ENCODE assay signal across 10 mouse cellular contexts in genomic region chr4:117770935-117771334, GRCm38 (mm10). TPM values are rescaled to one million over a fixed set of nuclear protein-coding genes. Genes with fewer than 3 reads are reported as not detected.
DNase-seq lines count a peak whose midpoint lies in the region; ATAC-seq and TF ChIP-seq lines count a peak whose summit lies in the region.
"Had no signal": no experiment of that assay in that cellular context is flagged by ENCODE, and none has a peak within 500 bp of the region (broad histone marks: within the 10 kb centered on the region; RNA-seq: fewer than 3 reads in every experiment).

No protein-coding gene starts in this region.

- no peak for TF ChIP-seq EP300 in liver, embryonic 14.5 days (IDR thresholded peaks at IDR 0.05; ENCODE audit: low read depth)

- 23% methylated on average over 5 of the region's 5 CpGs for WGBS in forebrain, embryonic 10.5 days
- 21% methylated on average over 5 of the region's 5 CpGs for WGBS in forebrain, embryonic 13.5 days
- WGBS in liver, embryonic 14.5 days (ENCODE audit: insufficient replicate concordance), result 14% methylated on average over 5 of the region's 5 CpGs

- no peaks in the 10 kb centered on the region for H3K4me1 ChIP-seq in forebrain, embryonic 10.5 days
- H3K4me1 ChIP-seq in forebrain, embryonic 13.5 days, result no peaks in the 10 kb centered on the region
- H3K4me1 ChIP-seq in liver, embryonic 14.5 days (replicated peaks; ENCODE audit: control insufficient read depth in 2 of 2, insufficient read depth in 2 of 2, low read length in 1 of 2), result no peaks in the 10 kb centered on the region
- H3K4me1 ChIP-seq: limb, embryonic 13.5 days had no signal

- no peaks in the 10 kb centered on the region for H3K27me3 ChIP-seq in forebrain, embryonic 10.5 days (ENCODE audit: poor library complexity, severe bottlenecking)
- H3K27me3 ChIP-seq in forebrain, embryonic 13.5 days, result no peaks in the 10 kb centered on the region
- no peaks in the 10 kb centered on the region for H3K27me3 ChIP-seq in liver, embryonic 14.5 days (ENCODE audit: control insufficient read depth, insufficient read depth, low read length)
- H3K27me3 ChIP-seq: limb, embryonic 13.5 days had no signal

- H3K36me3 ChIP-seq in forebrain, embryonic 10.5 days (replicated peaks), result no peaks in the 10 kb centered on the region
- no peaks in the 10 kb centered on the region for H3K36me3 ChIP-seq in forebrain, embryonic 13.5 days (ENCODE audit: poor library complexity, severe bottlenecking)
- no peaks in the 10 kb centered on the region for H3K36me3 ChIP-seq in liver, embryonic 14.5 days (replicated peaks; ENCODE audit: control insufficient read depth, insufficient read depth, low read depth)
- H3K36me3 ChIP-seq: limb, embryonic 13.5 days had no signal

- no peaks in the 10 kb centered on the region for H3K9me3 ChIP-seq in forebrain, embryonic 10.5 days
- H3K9me3 ChIP-seq in forebrain, embryonic 13.5 days (replicated peaks), result no peaks in the 10 kb centered on the region
- H3K9me3 ChIP-seq in liver, embryonic 14.5 days (ENCODE audit: control insufficient read depth, low read length), result no peaks in the 10 kb centered on the region
- H3K9me3 ChIP-seq: limb, embryonic 13.5 days had no signal

- no peak overlapping the region for H3K9ac ChIP-seq in forebrain, embryonic 13.5 days
- H3K9ac ChIP-seq in liver, embryonic 14.5 days (replicated peaks), result no peak overlapping the region
- H3K9ac ChIP-seq: limb, embryonic 13.5 days had no signal

- DNase-seq in forebrain, embryonic 10.5 days (ENCODE audit: extremely low spot score, low spot score), result peak; percentile 25
- DNase-seq in R1 (ENCODE audit: low read depth, low spot score), result peak; percentile 77
- DNase-seq in cerebellum, postnatal 14 days, result peak; percentile 82 to 83
- peak; percentile 30 for DNase-seq in gastrocnemius, postnatal 14 days
- peak; percentile 69 to 73 for DNase-seq in kidney, postnatal 4 days
- peak; percentile 28 to 49 (median 39) for DNase-seq in liver, embryonic 14.5 days (ENCODE audit: low read depth in 3 of 3, low spot score in 3 of 3)
- DNase-seq in right cerebral cortex, postnatal 14 days, result peak; percentile 60

- no peak overlapping the region for H3K27ac ChIP-seq in forebrain, embryonic 10.5 days
- no peak overlapping the region for H3K27ac ChIP-seq in forebrain, embryonic 13.5 days
- H3K27ac ChIP-seq in liver, embryonic 14.5 days, result no peak overlapping the region
- H3K27ac ChIP-seq: limb, embryonic 13.5 days had no signal

- intact Hi-C loops in gastrocnemius, postnatal 14 days (cut with DNase I; ENCODE audit: low total_unique reads), result no loop called here

- ATAC-seq in forebrain, embryonic 13.5 days, result no peak
- ATAC-seq in liver, embryonic 14.5 days (ENCODE audit: insufficient read depth), result no peak

- no peak overlapping the region for H3K4me3 ChIP-seq in forebrain, embryonic 10.5 days
- no peak overlapping the region for H3K4me3 ChIP-seq in forebrain, embryonic 13.5 days
- no peak overlapping the region for H3K4me3 ChIP-seq in liver, embryonic 14.5 days (ENCODE audit: insufficient read depth in 1 of 2, low read depth in 2 of 2, low read length in 2 of 2)
- H3K4me3 ChIP-seq: limb, embryonic 13.5 days had no signal

- TF ChIP-seq CTCF in liver, embryonic 14.5 days (IDR thresholded peaks at IDR 0.05; ENCODE audit: low read depth), result peak; percentile 56

- no peak overlapping the region for H3K4me2 ChIP-seq in forebrain, embryonic 13.5 days
- H3K4me2 ChIP-seq in liver, embryonic 14.5 days (ENCODE audit: low read depth), result no peak overlapping the region
- H3K4me2 ChIP-seq: limb, embryonic 13.5 days had no signal

RNA-seq across cellular contexts. Expression of gene Klf17, which starts 5.5 kb away (rescaled TPM):
- polyA plus RNA-seq in forebrain, embryonic 10.5 days (2016; fragmentation: Nextera tagmentation; extraction: Ambion mirVana), result not detected in 2 replicates
- not detected in 2 replicates for polyA plus RNA-seq in forebrain, embryonic 13.5 days (2015; fragmentation: Nextera tagmentation; extraction: Ambion mirVana)
- not detected for total RNA-seq in gastrocnemius, postnatal 14 days (2021)
- polyA plus RNA-seq in liver, embryonic 14.5 days (2012; rRNA removed), result not detected in 2 replicates
- not detected in 2 replicates for polyA plus RNA-seq in liver, embryonic 14.5 days (2014; fragmentation: Nextera tagmentation; extraction: Ambion mirVana)
- polyA plus RNA-seq: limb, embryonic 13.5 days had no signal

RNA-seq across cellular contexts. Expression of gene Gm12845, which starts 46.7 kb away (rescaled TPM):
- not detected in 2 replicates for polyA plus RNA-seq in forebrain, embryonic 10.5 days (2016; fragmentation: Nextera tagmentation; extraction: Ambion mirVana)
- not detected in 2 replicates for polyA plus RNA-seq in forebrain, embryonic 13.5 days (2015; fragmentation: Nextera tagmentation; extraction: Ambion mirVana)
- not detected for total RNA-seq in gastrocnemius, postnatal 14 days (2021)
- not detected in 2 replicates for polyA plus RNA-seq in liver, embryonic 14.5 days (2012; rRNA removed)
- polyA plus RNA-seq in liver, embryonic 14.5 days (2014; fragmentation: Nextera tagmentation; extraction: Ambion mirVana), result not detected in 2 replicates
- polyA plus RNA-seq: limb, embryonic 13.5 days; stomach, embryonic 14.5 days had no signal

Comparison
In these comparisons a context has a peak if more than half of its experiments do, and no peak if none do; other contexts are left out.
1. DNase-seq: peak in every context shown above with its lines; median percentile 82 in cerebellum, postnatal 14 days; 77 in R1; 71 in kidney, postnatal 4 days; 60 in right cerebral cortex, postnatal 14 days; 39 in liver, embryonic 14.5 days; 30 in gastrocnemius, postnatal 14 days; 25 in forebrain, embryonic 10.5 days.